Mouse (Mus musculus) stomach, embryonic 16.5 days (tissue): ENCODE measurements around the gene Aebp1. TPM values are rescaled to one million over a fixed set of nuclear protein-coding genes. Genes with fewer than 3 reads are reported as not detected.

Experiments used
- ATAC-seq: fragments of 200-750 bp; cut with Nextera tagmentation; 2 replicates; pipeline ENCODE4 v1.8.0; 2017; ENCODE audit warnings: moderate number of reproducible peaks, moderate TSS enrichment; ENCODE audit not compliant: insufficient read depth, low FRiP score
- H3K27ac ChIP-seq: fragments of 300-500 bp; sonication (generic); 2 replicates; pipeline ENCODE4 v1.5.1; 2014; ENCODE audit warnings: low read length
- H3K27me3 ChIP-seq: fragments of 300-500 bp; sonication (generic); 2 replicates; pipeline ENCODE4 v1.6.1; 2014; ENCODE audit warnings: low read length, control low read depth, mixed read lengths; ENCODE audit not compliant: control insufficient read depth, insufficient read depth
- H3K36me3 ChIP-seq: fragments of 300-500 bp; sonication (generic); 2 replicates; pipeline ENCODE4 v1.6.1; 2014; ENCODE audit warnings: low read length; ENCODE audit not compliant: control insufficient read depth, insufficient read depth
- H3K4me1 ChIP-seq: fragments of 300-500 bp; sonication (generic); 2 replicates; pipeline ENCODE4 v1.6.1; 2014; ENCODE audit warnings: low read length, control low read depth, mixed read lengths; ENCODE audit not compliant: control insufficient read depth, insufficient read depth
- H3K4me2 ChIP-seq: fragments of 300-500 bp; sonication (generic); 2 replicates; pipeline ENCODE4 v1.6.1; 2014; ENCODE audit warnings: low read depth, low read length, mixed read lengths
- H3K4me3 ChIP-seq: fragments of 300-500 bp; sonication (generic); replicated peaks from 2 replicates; pipeline ENCODE4 v1.5.1; 2014; ENCODE audit warnings: mild to moderate bottlenecking, low read length
- H3K9ac ChIP-seq: fragments of 300-500 bp; sonication (generic); 2 replicates; pipeline ENCODE4 v1.6.1; 2014; ENCODE audit warnings: low read length
- H3K9me3 ChIP-seq: fragments of 300-500 bp; sonication (generic); replicated peaks from 2 replicates; pipeline ENCODE4 v1.6.1; 2016; ENCODE audit warnings: low read length, control low read depth; ENCODE audit not compliant: control insufficient read depth
- WGBS: fragments of 180-500 bp; shearing (Covaris S2); extraction: QIAGEN DNeasy Blood & Tissue Kit; methylation state at CpG from one replicate; pipeline ENCODE4 v1.1.7; 2014; 5-methylcytosine and 5-hydroxymethylcytosine counted together
- polyA plus RNA-seq: library from polyadenylated mRNA; unstranded; fragments of >200 nt; fragmentation: Nextera tagmentation; extraction: Ambion mirVana; gene quantifications from 2 replicates; pipeline ENCODE4 v1.2.1, GENCODE M21; 2015

Aebp1 gene
- polyA plus RNA-seq, 1 experiment from 2014 or later = 50.6 TPM

- Histone ChIP-seq H3K4me3 (no peak overlapping the region), H3K9me3 (no peaks in the 10 kb centered on the region), H3K4me2 (peak overlapping the region; percentile 35; the same call in 1 of the 2 replicates), H3K4me1 (peaks cover 31% of the 10 kb centered on the region), H3K27me3 (no peaks in the 10 kb centered on the region), H3K9ac (peak overlapping the region; percentile 45; the same call in 1 of the 2 replicates), H3K36me3 (no peaks in the 10 kb centered on the region), H3K27ac (peak overlapping the region; percentile 50; the same call in 1 of the 2 replicates)
- ATAC-seq = no peak
- WGBS = 22% methylated on average over 16 of the region's 16 CpGs
Measured at GRCm38 (mm10) chr11:5897230-5897629, 35.5 kb downstream of the Aebp1 start.

- H3K4me3 ChIP-seq = peak overlapping the region; percentile 12; the same call in 1 of the 2 replicates
- no peak for ATAC-seq
- peaks cover 31% of the 10 kb centered on the region for H3K4me1 ChIP-seq
- peak overlapping the region; percentile 50; the same call in 1 of the 2 replicates for H3K27ac ChIP-seq
- H3K9ac ChIP-seq = peak overlapping the region; percentile 45
- H3K4me2 ChIP-seq = peak overlapping the region; percentile 35; the same call in 1 of the 2 replicates
- no peaks in the 10 kb centered on the region for H3K36me3 ChIP-seq
- H3K27me3 ChIP-seq = no peaks in the 10 kb centered on the region
- 31% methylated on average over 10 of the region's 10 CpGs for WGBS
- H3K9me3 ChIP-seq = no peaks in the 10 kb centered on the region
Measured at GRCm38 (mm10) chr11:5897839-5898238, 36.1 kb downstream of the Aebp1 start.

DNA sequence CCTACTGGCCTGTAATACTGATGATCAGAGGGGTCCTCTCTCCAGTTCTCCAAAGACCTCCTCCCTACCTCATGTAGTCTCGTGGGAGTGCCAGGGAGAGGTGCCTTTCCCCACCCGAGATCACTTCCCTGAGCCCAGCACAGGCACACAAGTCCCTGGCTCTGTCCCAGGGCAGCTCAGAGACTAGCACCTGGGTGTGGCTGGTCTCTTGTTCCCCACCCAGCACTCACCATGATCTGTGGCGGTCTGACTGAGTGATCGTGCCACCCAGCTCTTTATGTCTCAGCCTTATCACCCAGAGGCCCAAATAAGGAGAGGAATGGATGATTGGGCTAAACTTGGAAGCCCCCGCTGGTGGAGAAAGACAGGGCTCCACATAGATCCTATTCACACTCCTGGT lies 36.8 kb downstream of the Aebp1 start, which contains the start of gene Myl7:
TSS of gene Myl7 (minus strand) at position 252 of the 400 bp plus-strand sequence.
- H3K4me1 ChIP-seq = peaks cover 29% of the 10 kb centered on the region
- WGBS = 53% methylated on average over 5 of the region's 5 CpGs
- 0 out of 2 replicates have a peak, but pooled peaks have one; percentile 24 for ATAC-seq
- H3K9ac ChIP-seq = peak within 1 kb of the TSS; percentile 45
- H3K27ac ChIP-seq = peak within 1 kb of the TSS; percentile 50; the same call in 1 of the 2 replicates
- H3K27me3 ChIP-seq = no peaks in the 10 kb centered on the region
- peak within 1 kb of the TSS; percentile 12; the same call in 1 of the 2 replicates for H3K4me3 ChIP-seq
- no peaks in the 10 kb centered on the region for H3K36me3 ChIP-seq
- H3K4me2 ChIP-seq = peak within 1 kb of the TSS; percentile 35; the same call in 1 of the 2 replicates
- H3K9me3 ChIP-seq = no peaks in the 10 kb centered on the region

DNA sequence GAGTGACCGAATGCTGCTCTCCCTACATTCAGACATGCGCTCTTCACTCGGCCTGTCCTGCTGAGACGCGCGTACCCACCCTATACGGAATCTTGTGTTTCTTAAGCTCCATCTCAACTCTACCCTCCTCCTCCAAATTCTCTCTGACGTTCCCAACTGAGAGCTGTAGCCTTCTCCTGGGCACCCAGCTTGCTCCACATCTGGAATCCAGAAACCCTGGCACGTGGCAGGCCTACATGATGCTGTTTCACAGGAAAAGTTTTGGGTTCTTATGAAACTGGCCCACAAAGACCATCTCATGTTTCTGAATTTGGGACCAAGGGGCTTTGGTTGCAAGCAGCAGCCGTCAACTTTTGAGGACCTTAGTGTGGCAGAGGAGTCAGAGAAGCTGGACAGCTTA lies 37.5 kb downstream of the Aebp1 start:
- Histone ChIP-seq H3K9ac (no peak overlapping the region), H3K27me3 (no peaks in the 10 kb centered on the region), H3K4me3 (no peak overlapping the region), H3K4me2 (no peak overlapping the region), H3K9me3 (no peaks in the 10 kb centered on the region), H3K27ac (no peak overlapping the region), H3K4me1 (peaks cover 29% of the 10 kb centered on the region), H3K36me3 (no peaks in the 10 kb centered on the region)
- ATAC-seq = no peak
- WGBS = 93% methylated on average over 10 of the region's 10 CpGs

- no peak for ATAC-seq
- 38% methylated on average over 3 of the region's 3 CpGs for WGBS
Measured at GRCm38 (mm10) chr11:5901320-5901719, 39.6 kb downstream of the Aebp1 start.

GRCm38 (mm10) chr11:5901950-5902349 lies 40.2 kb downstream of the Aebp1 start:
- H3K36me3 ChIP-seq = no peaks in the 10 kb centered on the region
- no peaks in the 10 kb centered on the region for H3K9me3 ChIP-seq
- H3K4me3 ChIP-seq = peak overlapping the region; percentile 39
- whole genome bisulfite sequencing = 3% methylated on average over 32 of the region's 32 CpGs
- ATAC-seq = peak; percentile 82; the same call in 1 of the 2 replicates
- H3K9ac ChIP-seq = peak overlapping the region; percentile 58
- peaks cover 29% of the 10 kb centered on the region for H3K4me1 ChIP-seq
- H3K27ac ChIP-seq = peak overlapping the region; percentile 24; the same call in 1 of the 2 replicates
- peak overlapping the region; percentile 56 for H3K4me2 ChIP-seq
- H3K27me3 ChIP-seq = no peaks in the 10 kb centered on the region

More at GRCm38 (mm10) chr11:5901320-5901719, 39.6 kb downstream of the Aebp1 start:
- Histone ChIP-seq H3K27me3 (no peaks in the 10 kb centered on the region), H3K4me2 (peak overlapping the region; percentile 56), H3K4me1 (peaks cover 29% of the 10 kb centered on the region), H3K9me3 (no peaks in the 10 kb centered on the region), H3K4me3 (peak overlapping the region; percentile 39), H3K36me3 (no peaks in the 10 kb centered on the region), H3K27ac (peak overlapping the region; percentile 7; the same call in 1 of the 2 replicates), H3K9ac (peak overlapping the region; percentile 58)

DNA sequence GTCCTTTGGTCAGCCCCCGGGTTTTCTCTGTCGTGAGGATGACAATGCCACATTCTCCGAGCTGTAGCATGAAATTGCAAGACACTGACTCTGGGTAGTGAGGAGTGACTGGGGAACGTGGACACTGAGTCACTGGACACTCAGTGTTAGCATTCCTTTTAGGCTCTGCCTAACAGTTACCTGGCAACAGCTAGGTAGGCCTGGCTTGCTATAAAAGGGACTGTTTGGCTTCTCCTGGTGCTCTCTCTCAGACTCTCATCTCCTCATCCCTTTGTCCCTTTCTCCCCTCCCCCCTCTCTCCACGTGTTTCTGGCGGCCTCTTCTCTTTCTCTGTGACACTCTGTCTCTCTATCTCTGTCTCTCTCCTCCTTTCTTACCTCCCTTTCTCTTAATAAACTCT lies 40.6 kb downstream of the Aebp1 start:
- ATAC-seq = peak; percentile 5; the same call in 1 of the 2 replicates
- Histone ChIP-seq H3K36me3 (no peaks in the 10 kb centered on the region), H3K4me3 (peak overlapping the region; percentile 39), H3K9me3 (no peaks in the 10 kb centered on the region), H3K4me1 (peaks cover 25% of the 10 kb centered on the region), H3K4me2 (peak overlapping the region; percentile 56), H3K27me3 (no peaks in the 10 kb centered on the region), H3K27ac (0 out of 2 replicates have a peak overlapping the region, but pooled peaks have one; percentile 24), H3K9ac (peak overlapping the region; percentile 58)
- WGBS = 18% methylated on average over 6 of the region's 6 CpGs

DNA sequence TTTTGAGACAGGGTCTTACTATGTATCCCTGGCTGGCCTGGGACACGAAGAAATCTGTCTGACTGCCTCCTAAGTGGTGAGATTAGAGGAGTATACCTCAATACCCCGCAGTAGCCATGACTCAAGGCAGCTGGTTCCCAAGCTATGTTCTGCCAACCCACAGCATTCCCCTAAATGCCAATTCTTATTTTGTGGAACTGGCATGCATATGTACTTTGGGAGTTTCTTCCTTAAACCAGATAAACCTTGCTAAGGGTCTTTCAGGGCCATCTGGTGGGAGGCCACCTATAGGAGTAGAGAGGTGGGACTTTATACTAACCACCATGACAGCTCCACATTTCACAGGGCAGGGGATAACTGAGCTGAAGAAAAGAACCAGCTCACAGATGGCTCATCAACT lies 42.1 kb downstream of the Aebp1 start:
- no peak for ATAC-seq
- Histone ChIP-seq H3K4me3 (no peak overlapping the region), H3K4me2 (no peak overlapping the region), H3K4me1 (peaks cover 15% of the 10 kb centered on the region; the same call in 1 of the 2 replicates), H3K9ac (no peak overlapping the region), H3K27ac (no peak overlapping the region), H3K9me3 (no peaks in the 10 kb centered on the region), H3K27me3 (no peaks in the 10 kb centered on the region), H3K36me3 (no peaks in the 10 kb centered on the region)
- WGBS = 83% methylated on average over 2 of the region's 2 CpGs

DNA sequence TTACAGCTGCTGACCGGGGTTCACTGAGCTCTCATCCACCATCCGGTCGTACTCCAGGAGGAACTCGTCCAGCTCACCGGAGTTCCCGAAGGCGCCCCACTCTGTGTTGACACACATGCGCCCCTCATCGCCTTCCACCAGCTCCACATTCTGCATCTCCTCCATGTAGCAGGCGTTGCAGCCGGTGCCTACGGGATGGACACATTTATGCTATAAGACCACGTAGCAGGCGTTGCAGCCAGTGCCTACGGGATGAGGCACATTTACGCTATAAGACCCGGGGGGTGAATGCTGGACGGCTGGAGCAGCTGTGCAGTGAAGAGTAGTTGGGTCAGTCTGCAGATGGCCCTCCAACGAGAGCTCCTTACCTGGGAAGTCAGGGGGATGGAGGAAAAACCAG lies 42.6 kb downstream of the Aebp1 start:
- Histone ChIP-seq H3K4me3 (no peak overlapping the region), H3K4me1 (peaks cover 15% of the 10 kb centered on the region; the same call in 1 of the 2 replicates), H3K36me3 (no peaks in the 10 kb centered on the region), H3K27ac (no peak overlapping the region), H3K27me3 (no peaks in the 10 kb centered on the region), H3K9ac (no peak overlapping the region), H3K9me3 (no peaks in the 10 kb centered on the region), H3K4me2 (no peak overlapping the region)
- no peak for ATAC-seq
- 73% methylated on average over 19 of the region's 19 CpGs for WGBS
